Mouse (Mus musculus): ENCODE results near the gene Gna14. TPM values are rescaled to one million over a fixed set of nuclear protein-coding genes. Genes with fewer than 3 reads are reported as not detected.

Gna14 gene
- total RNA-seq, 2 experiments from 2014 or later = 0.46 to 0.91 TPM

DNA sequence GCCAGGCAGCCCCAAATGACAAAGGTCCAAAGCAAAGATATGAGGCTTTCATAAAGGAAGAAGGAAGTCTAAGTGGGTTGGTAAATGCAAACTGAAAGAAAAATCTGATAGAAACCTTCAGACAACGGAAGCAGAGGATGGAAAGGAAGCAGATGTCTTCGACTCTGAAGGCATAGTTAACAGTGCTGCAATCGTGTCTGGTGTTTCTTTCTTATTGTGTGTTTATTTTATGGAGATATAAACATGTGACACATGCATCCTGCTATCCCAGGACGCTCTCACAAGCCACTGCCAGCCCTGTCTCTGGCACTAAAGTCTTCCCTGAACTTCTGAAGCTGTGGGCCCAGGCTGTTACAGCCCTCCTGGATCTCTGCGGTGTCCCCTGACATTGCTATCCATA is 13.2 kb downstream of the Gna14 start:
- DNase-seq = no peak
- intact Hi-C loops (cut with DNase I) = no loop called here

DNA sequence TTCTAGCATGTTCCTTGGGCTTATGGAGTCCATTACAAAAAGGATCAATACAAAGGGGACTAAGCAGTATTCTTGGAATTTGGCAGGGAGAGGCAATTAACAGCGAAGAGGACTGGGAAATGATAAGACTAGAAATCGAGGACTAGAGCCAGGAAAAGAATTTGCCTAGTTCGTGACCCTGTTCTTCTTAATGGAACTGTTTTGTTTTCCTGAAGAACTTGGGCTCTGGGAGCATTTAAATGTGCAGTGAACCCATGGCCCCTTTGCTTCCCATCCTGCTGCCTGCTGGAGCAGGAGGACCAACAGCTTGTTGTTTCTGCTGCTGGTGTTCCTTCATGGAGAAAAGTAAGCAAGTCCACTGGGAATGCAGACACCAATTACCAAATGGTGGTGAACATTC is 15.3 kb downstream of the Gna14 start:
- intact Hi-C loops (cut with DNase I) = no loop called here

DNA sequence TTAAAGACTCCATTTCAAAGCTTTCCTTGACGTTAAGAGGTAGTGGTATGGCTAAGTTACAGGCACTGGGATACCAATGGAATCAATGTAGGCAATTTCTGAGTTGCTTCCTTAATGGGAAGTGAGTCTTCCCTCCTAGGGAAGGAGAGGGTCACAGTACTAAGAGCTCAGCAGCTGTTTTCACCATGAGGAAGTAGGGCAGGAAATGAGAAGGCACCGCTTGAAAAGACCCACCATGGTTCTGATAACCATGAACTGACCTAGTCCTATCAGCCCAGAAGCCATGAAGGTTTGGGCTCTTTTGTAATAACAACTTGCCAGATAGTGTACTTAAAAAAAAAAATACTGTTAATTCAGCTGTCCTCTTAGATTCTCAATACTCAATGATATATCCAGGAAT is 20.6 kb downstream of the Gna14 start:
- intact Hi-C loops (cut with DNase I) = no loop called here
- DNase-seq = no peak

More for the DNA sequence above, 15.3 kb downstream of the Gna14 start:
- DNase-seq = no peak

DNA sequence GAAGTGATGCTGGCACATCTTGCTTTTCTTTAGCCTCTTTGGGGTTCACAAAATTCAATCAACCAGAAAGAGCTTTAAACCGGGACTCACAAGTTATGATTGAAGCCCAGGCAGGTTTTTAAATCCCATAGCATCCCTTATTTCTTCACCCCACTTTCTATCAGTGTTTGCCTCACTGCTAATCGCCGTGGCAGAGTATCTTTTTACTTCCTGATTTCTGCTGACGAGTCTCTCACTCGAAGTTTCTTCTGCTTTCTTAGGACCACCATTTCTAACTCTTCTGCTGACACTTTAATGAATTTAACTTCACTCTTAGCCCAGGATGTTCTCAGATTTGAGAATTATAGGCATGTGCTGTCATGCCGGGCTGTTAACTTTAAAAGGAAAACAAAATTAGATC is 21.6 kb downstream of the Gna14 start:
- no peak for DNase-seq
- intact Hi-C loops (cut with DNase I) = no loop called here

DNA sequence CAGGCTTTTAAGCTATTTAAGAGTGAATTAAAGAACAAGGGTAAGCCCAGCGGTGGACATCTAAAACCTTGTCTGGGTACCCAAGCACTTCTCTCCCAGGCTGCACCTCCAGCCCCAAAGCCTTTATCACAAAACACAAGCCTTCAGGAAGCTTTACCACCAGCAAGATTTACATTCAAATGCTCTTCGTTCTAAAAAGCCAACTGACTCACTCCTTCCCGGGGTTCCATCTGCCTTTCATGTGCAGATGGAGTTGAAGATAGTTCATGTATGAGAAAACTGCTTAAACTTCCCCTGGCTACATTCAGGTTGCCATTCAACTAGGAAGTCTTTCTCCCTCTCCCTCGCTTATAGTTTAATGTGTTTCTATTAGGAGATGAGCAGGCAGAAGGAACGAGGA is 23.8 kb downstream of the Gna14 start:
- DNase-seq = no peak
- intact Hi-C loops (cut with DNase I) = no loop called here

DNA sequence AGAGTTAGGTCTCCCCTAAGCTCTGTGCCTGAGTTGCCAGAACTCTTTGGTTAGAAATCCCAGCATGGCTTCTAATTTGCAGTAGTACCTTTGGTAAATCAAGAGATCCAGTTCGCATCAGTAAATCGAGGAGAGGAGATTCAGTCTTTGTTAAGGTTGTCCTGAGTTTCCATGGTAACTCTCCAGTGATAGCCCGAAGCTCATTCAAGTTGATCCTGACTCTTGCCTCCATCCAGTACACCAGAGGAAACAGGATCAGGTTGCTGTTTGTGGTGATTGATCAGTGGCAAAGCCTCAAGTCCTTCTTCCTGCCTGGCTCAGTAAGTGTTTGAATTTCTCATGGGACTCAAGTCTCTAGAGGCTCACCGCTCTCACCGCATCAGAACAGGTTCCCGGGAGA is 24.7 kb downstream of the Gna14 start:
- no peak for DNase-seq
- intact Hi-C loops (cut with DNase I) = no loop called here

DNA sequence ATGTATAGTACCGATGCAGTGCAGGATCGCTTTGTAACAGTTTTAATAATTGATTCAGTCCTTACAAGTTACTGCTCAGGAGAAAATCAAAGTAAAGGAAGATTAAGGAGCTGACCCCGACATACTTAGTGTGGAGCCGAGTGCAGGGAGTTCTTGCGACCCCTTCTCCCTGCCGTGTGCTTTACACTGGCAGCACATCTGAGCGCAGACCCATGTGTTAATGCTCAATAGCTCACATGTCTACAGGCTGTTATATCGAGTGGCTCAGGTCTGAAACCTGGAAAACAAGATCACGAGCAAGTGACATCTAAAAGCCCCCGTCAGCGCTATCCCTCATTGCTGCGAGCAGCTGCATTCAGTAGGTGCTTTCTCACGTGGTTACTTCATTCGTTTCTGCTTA is 25.3 kb downstream of the Gna14 start:
- no peak for DNase-seq
- intact Hi-C loops (cut with DNase I) = no loop called here

DNA sequence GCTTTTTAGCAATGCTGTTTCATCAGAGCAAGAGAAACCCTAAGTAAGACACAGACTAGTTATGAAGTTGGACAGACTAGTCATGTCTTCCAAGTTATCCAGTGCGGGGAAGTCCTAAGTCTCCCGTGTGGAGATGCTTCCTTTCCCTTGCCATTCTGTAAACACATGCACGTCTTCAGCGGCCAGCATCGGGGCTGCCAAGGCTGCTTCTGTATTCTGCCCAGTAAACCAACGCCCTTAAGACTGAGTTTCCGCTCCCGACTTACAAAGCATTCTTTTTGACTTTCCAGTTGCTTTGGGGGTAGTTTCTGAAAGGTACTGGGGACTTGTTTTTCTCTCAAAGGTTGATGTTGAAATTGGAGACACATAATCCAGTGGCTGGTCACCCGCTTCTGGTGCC is 26.9 kb downstream of the Gna14 start:
- no peak for DNase-seq
- intact Hi-C loops (cut with DNase I) = no loop called here

DNA sequence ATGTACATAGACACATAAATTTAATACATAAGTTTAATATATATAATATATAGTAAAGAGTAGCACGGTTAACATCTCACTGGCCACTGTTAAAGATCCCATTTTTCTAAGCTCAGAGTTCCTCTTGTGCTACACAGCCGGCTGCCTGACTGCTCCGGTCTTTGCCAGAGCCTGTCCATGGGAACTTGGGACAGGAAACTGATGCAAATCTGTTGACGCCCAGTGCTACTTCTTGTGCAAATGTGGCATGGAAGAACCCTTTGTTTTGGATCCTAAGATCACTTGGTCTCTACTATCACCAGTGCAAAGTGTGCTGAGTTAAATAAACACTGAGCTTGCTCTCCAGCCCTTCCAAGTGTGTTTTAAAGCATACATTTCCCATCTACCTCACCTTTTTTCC is 29.2 kb downstream of the Gna14 start:
- DNase-seq = no peak
- intact Hi-C loops (cut with DNase I) = no loop called here

DNA sequence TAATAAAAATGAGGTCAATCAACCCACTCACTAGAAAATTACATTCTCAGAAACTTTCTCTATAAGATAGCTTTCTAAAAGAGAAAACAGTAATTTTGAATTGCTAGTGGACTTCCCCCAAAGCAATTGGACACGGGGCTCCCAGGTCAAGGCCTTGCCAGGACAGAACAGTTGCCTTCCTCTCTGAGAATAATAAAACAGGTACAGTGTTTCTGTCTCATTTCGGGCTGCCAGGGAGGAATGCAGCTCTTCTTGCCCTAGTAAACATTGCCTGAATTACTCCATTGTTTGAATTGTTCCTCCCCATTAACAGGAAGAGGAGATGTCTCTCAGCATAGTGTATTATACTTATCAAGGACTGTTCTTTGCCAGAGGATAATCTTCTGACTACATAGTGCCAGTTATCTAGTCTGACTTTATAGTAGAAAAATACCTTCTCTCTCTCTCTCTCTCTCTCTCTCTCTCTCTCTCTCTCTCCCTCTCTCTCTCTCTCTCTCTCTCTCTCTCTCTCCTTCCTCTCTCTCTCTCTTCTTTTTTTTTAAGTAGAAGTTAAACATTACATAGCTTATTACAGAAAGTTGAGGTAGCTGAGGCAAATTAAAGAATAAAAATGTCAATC is 33.3 kb downstream of the Gna14 start:
- no peak for DNase-seq

DNA sequence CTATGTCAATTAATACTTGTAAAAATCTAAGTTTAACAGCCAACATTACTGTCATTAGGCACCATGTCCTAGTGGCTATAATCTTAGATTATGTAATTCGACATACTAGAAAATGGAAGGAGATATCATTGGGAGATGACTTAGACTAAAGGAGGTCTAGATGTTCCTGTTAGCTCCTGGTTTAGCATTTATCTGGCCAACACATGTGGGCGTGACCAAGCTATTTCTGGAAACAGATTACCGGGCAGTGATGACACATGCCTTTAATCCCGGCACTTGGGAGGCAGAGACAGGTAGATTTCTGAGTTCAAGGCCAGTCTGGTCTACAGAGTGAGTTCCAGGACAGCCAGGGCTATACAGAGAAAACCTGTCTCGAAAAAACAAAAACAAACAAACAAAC is 37.1 kb downstream of the Gna14 start:
- DNase-seq = no peak
- intact Hi-C loops (cut with DNase I) = no loop called here

More for the DNA sequence above, 33.3 kb downstream of the Gna14 start:
- intact Hi-C loops (cut with DNase I) = no loop called here

DNA sequence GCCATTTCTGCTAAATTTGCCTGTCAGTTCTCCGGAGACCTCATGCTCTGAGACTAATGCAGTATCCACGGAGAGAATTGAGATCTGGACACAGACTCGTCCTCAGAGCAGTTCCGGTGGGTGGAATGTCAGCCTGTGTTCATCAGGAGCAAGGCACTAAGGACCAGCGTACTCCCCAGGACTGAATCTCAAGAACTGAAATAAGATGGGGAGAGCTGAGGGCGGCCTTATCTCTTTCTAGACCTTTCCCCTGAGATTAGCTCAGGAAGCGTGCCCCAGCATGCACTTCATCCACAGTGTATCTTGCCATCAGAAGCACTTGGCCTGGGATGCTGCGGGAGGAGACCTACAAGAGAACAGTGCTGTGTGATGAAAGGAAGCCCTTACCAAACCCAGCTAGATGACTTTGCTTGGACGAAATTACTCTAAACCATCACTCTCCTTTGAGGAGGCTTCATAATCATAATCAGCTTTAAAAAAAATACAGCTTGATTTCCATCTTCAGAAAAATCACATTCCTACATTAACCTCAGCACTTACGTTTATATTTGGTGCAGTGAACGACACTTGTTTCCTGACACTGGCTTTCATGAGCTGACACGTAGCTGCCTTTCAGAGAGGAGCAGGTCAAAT is 41.9 kb downstream of the Gna14 start:
- intact Hi-C loops (cut with DNase I) = no loop called here
- DNase-seq = no peak

DNA sequence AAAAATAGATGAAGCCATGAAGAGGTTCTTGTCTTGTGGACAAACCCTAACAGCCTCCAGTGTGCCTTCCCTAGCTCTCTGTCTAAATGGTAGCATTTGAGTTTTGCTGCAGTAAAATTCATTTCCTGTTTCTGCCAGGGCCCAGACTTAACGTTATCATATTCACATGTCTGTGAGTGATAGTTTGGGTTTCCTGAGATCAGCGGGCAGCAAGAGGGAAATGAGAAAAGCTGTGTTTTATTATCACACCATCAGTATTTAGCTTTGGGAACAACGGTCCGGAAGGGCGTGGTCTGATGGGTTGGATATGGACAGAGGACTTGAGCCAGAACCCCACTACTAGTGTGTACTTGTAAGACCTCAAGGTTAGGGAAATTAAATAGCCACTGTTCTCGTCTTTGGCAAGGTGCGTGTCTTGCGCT is 42.6 kb downstream of the Gna14 start:
- DNase-seq = no peak
- intact Hi-C loops (cut with DNase I) = no loop called here

DNA sequence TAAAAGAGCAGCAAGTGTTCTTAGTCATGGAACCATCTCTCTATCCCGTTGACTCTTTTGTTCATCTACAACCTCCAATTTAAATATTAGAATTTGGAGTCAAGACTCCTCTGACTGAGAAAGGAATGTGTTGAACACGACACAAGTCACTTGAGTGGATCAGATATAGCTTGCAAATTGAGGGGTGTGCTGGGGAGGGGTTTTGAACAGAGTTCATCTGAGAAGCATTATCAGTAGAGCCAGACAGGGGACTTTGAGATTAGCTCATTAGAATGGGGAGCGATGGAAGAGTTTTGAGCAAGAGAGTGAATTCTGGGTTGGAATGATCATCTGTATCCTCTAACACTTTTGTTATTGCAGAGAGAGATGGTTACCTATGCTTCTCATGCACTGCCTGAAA is 46.5 kb downstream of the Gna14 start:
- DNase-seq = no peak
- intact Hi-C loops (cut with DNase I) = no loop called here

DNA sequence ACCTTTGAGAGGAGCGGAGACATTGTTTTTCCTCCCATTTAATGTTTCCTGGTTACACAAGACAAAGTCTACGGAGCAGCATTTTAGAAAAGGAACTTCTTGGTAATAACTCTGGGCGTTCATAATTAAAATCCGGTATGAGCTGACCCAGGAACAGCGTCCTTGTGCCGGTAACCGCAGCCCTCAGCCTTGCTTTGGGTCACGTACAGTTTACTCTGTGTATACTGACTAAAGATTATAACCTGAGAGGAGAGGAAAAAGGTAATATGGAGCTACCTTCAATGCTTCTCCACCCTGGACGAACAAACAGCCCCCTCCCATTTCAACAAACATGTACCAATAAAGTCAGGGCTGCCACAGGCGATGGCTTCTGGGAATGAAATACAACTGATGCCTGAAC is 48.7 kb downstream of the Gna14 start:
- DNase-seq = no peak
- intact Hi-C loops (cut with DNase I) = no loop called here

DNA sequence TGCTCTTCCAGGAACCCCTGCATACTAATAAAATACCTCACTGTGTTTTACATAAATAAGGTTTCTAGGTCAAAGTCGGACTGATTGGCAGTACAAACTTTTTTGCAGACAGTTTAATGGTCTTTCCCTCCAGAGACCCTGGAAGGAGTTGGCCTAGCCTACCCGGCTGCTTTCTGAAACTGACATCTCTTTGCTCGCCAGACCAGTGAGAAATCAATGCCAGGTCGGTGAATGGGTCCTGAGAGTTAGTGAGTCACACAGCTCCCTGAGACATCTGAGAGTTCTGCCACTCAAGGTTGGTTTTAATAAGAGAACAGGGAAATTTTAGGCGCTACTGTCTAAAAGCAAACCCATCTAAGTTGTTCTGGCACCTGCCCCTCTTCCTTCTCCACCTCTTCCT is 49.1 kb downstream of the Gna14 start:
- no peak for DNase-seq
- intact Hi-C loops (cut with DNase I) = no loop called here

DNA sequence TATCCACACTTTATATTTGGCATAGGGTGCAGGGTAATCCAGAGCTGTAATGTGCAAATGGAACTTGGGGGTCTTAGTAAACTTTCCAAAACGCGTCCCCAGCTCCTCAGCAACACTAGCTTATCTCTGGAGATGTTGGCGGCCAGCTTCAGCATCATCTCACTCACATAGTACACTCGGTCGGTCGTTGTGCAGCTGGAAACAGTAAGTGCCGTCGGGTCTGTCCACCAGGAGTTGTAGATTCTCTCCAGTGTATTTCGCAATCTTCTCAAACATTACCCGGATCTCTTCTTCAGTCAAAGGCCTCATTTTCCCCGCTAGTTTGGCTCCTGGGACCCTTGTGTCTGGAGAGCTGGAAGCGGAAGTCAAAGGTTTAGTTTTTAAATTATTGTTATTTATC is 55.2 kb downstream of the Gna14 start:
- intact Hi-C loops (cut with DNase I) = no loop called here
- no peak for DNase-seq

DNA sequence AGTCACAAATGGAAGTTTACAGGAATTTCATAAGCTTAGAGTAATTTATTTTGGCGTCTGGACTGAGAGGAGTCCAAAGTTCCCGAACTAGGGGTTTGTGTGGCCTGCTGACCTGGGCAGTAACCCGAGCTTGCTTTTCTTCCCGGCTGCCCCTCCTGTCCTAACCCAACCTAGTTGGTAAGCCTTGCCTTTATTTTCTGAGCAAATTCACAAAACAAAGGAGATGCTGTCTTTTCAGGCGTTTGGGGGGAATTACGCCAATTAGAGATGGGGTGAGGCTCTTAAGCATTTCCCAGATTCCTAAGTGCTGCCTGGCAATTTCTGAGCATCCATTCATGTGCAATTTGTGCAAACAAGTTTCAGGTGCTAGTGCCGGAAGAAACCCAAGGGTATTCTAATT is 55.9 kb downstream of the Gna14 start:
- DNase-seq = no peak
- intact Hi-C loops (cut with DNase I) = no loop called here

DNA sequence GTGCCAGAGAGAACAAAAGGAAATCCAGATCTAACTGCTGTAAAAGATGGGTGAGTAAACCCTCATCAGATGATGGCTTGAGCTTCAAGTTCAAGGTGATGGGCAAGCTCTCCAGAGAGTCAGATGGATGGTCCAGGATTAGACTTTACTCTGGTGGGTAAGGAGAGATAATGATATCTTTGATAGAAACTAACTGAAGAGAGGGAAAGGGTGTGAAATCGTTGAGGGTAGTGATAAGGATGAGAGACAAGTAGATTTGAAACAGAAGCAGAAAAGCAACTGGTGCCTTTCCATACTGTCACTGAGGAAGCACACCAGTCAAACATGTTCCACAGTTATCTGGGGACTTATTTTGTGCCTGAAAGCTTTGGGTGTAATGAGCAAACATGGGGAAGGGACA is 56.9 kb downstream of the Gna14 start:
- DNase-seq = no peak
- intact Hi-C loops (cut with DNase I) = no loop called here

DNA sequence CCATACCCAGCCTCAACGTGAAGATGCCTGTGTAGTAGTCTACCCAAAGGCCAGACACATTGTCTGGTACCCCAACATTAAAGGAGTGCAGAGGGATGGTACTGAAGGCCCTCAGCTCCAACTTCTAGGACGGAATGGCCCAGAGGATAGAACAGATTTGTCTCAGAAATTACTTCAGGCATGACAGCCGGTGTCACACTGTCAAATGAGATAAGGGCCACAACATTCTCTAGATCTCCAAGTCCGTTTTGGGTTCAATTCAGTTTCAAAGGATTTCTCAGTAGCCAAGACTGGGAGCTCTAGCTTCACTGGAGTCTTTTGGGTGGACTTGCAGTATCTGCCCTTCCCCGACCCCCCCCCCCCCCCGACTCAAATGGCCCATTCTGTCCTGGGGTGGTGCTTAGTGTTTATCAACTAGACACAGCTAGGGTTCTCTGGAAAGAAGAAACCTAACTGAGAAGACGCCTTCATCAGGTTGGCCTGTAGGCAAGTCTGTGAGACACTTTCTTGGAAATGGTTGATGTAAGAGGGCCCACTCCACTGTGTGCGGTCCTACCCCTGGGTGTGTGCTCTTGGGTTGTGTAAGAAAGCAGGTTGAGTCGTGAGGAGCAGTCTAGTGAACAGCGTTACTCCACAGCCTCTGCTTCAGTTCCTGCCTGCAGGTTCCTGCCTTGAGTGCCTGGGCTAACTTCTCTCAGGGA is 59.4 kb downstream of the Gna14 start:
- no peak for DNase-seq
- intact Hi-C loops (cut with DNase I) = no loop called here

DNA sequence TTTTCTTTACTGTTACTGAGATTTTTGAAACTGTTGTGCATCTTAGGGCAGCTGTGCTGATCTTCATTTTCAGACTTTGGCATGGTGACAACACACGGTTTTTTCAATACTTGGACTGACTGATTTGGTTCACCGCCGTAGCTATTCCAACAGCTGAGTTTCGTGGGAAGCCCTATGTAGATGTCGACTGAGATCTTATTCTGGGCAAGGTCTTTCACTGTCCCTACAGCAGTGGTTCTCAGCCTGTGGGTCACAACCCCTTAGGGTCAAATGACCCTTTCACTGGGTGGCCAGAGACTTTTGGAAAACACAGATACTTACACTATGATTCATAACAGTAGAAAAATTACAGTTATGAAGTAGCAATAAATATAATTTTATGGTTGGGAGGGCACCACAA is 60.5 kb downstream of the Gna14 start:
- intact Hi-C loops (cut with DNase I) = no loop called here
- DNase-seq = no peak

DNA sequence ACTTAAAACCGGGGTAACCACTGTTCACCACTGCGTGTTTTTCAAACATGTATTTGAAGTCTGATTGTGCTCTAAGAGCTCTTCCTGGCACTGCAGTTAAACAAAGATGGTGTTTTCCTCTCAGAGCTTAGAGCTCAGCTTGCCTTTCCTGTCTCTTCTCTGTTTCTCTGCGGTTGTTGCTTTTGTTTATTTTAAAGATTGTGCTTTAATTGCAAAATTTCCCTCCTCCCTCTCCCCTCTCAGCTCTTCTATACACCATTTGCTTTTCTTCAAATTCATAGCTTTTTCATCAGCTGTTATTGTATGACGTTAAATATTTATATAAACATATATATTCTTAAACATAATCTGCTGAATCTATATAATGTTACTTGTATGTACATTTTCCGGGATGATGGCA is 66.5 kb downstream of the Gna14 start:
- intact Hi-C loops (cut with DNase I) = no loop called here

More for the DNA sequence above, 66.5 kb downstream of the Gna14 start:
- DNase-seq = no peak

Data from gastrocnemius, postnatal 36 days (tissue).